Mouse (Mus musculus) thymus, postnatal 4 days (tissue): ENCODE data around the gene Gltpd2.
"Not testable (repeated sequence)": the region's sequence is repeated elsewhere in the genome, so short reads cannot be mapped to it uniquely, and the experiment has no call there.

Experiments used
- DNase-seq: peaks from one replicate; pipeline ENCODE4 v3.0.0; 2021

Gltpd2 gene

DNA sequence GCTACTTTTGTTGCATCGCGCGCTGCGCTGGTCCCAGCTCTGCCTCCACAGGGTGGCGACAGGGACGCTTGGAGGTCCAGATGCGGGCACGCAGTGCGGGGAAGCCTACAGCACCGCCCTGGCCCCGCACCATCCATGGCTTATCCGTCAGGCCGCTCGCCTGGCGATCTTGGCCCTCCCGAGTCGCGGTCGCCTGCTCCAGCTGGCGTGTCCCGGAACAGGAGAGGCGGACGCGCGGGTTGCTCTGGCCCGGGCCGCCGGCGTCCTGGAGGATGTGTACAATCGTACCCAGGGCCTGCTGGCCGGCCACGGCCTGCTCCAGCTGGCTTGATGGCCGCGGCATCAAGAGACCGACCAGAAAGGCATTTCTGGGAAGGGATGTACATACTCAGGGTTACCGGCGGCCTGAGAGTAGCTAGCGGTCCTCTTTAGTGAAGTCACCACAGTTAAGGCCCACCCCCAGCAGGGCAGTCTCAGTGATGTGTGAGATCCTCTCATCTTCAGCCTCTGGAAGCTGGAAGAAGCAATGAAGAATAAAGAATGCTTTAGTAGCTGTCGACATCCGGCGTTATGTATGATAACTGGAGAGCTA, 1.3 kb downstream of the Gltpd2 start:
- no peak for DNase-seq

DNA sequence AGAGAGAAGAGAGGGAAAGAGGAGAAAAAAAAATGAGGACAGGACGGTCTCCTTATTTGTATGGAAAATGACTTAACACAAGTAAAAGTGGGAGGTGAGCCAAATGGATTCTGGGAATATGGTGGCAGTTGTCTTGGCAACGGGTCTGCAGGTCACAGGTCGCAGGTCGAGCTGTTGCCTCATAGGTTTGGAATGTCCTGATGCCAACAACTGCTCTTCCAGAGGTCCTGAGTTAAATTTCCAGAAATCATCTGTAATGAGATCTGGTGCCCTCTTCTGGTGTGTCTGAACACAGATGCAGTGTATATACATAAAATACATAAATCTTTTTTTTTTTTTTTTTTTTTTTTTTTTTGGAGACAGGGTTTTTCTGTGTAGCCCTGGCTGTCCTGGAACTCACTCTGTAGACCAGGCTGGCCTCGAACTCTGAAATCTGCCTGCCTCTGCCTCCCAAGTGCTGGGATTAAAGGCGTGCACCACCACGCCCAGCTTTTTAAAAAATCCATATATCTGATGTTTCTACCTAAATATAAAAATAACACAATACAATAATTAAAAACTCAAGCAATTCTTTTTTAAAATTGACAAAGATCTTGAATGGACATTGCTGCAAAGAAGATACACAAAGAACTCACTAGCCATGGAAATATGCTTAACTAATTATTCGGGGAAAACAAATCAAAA, 4.5 kb downstream of the Gltpd2 start:
- not testable (repeated sequence) for DNase-seq

DNA sequence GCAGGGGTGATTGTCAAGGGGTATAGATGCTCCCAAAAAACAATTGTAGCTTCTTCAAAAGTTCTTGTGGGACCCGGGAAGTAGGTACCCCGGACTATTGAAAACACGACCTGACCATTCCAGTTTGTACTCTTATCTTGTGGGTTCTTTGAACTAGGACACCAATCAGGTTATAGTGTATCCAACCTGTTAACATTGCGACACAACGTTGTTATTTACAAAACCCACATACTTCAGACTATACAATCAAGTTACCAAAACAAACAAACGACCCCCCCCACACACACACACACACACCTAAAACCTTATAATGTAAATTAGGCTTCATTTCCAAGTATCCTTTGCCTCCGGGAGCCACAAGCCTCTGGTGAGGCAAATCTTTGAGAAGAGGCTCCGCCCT, 5.8 kb downstream of the Gltpd2 start:
- no peak for DNase-seq

DNA sequence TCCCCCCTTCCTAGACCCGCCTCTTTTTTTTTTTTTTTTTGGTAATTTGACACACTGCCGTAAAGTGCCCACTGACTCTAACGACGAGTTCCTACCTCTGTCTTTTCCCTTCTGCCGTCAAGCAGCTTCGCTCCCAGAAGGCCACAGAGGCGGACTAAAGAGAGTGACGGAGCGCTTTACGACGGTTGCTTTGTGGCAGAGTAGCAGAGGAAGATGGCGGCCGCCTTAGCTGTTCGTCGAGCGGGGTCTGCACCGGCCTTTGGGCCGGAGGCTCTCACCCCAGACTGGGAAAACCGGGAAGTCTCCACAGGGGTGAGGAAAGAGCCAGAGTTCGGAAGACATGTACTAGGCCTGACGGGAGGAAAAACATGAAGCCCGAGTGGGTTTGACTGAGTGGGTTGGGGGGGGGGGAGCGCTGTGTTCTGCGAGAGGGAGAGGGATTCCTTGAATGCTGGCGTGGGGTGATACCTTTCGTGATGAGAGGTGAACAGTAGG, 6.2 kb downstream of the Gltpd2 start, which contains the start of gene Psmb6:
TSS of gene Psmb6 (plus strand) at position 184 of the 495 bp plus-strand sequence.
- peak; percentile 86 for DNase-seq

DNA sequence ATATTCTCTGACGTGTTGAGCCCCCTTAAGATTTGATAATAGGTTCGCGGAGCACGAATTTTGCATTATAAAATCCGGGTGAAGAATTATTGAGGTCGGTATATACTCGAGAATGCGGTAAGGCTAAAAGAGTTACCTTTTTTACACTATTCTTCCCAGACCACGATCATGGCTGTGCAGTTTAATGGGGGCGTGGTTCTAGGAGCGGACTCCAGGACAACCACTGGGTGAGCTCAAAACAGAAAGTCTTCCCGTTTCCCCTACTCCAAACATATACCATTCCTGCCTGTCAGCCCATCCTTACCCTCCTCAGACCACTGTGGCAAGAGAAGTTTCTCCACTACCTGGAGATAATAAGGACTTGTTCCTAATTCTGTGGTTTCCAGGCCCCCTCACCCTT, 6.7 kb downstream of the Gltpd2 start:
- no peak for DNase-seq

DNA sequence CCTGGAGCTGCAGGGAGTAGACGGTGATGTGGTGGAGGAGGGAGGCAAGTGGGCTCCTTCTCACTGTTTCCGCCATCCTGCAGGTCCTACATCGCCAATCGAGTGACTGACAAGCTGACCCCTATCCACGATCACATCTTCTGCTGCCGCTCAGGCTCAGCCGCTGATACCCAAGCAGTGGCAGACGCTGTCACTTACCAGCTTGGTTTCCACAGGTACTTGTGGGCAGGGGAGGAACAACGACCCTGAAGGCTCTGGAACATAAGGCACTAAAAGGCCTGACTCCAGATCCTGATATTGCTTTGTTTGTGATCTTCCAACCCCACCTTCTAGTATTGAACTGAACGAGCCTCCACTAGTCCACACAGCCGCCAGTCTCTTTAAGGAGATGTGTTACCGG, 7.2 kb downstream of the Gltpd2 start:
- no peak for DNase-seq

DNA sequence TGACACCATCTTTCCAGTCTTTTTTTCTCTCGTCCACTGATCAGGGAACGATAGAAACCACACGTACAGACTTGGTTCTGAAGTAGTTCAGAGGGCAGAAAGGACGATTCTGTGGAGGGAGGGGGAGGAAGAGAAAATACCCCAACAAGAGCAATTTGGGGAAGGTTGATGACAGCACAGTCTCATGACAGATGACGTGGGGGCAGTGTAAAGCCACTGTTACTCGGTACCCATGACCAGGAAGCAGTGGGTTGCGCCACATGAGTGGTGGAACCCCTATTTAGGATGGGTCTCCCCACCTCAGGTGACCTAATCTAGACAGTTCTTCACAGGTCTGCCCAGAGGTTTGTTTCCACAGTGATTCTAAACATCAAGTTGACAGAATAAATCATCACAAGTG, 9.6 kb downstream of the Gltpd2 start:
- DNase-seq = no peak

DNA sequence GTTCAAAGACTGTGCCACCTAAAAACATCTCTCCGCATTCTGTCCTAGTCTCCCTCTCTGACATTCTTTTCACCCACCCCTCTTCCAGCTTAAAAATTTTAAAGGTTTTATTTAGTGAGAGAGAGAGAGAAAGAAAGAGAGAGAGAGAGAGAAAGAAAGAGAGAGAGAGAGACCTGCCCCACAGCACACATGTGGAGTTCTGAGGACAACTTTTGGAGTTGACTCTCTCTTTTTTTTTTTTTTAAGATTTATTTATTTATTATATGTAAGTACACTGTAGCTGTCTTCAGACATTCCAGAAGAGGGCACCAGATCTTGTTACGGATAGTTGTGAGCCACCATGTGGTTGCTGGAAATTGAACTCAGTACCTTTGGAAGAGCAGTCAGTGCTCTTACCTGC, 12.1 kb downstream of the Gltpd2 start:
- DNase-seq = not testable (repeated sequence)

DNA sequence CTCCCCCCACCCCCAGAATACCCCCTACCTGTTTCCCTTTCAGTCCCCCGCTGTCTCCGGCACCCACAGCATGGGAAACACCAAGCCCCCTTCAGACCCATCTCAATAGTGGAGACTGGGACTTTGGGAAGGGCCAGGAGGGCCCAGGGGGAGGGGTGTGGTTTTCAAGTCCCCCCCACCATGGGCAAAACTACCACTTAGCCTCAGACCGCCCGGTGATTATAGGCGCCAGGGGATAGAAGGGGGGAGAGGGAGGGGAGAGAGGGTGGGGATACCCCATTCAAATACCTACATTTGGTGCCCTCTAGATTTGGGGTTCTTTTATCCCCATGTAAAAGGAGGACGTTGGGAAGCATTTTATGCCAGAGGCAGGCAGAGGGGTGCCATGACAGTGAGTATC, 13.8 kb downstream of the Gltpd2 start, which contains the start of gene Gm40193:
TSS of gene Gm40193 (minus strand) at position 101 of the 400 bp plus-strand sequence.
- DNase-seq = no peak

DNA sequence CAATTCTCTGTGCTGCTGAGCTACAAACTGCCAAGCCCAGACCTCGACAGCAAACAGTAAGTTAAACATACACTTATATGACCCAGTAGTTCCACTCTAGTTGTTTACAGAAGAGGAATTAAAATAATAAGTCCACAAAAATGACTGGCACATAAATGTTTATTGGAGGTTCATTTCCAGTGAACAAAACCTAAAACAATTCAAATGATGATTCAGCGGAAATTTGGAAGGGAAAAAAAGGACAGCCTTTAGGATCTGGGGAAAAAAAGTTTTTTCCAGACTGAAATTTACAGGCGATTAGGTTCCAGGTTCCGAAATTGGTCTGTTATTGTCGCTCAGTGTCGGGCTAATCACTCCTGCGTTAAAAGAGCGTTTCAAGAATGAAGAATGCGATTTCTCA, 20.4 kb downstream of the Gltpd2 start:
- DNase-seq = no peak

DNA sequence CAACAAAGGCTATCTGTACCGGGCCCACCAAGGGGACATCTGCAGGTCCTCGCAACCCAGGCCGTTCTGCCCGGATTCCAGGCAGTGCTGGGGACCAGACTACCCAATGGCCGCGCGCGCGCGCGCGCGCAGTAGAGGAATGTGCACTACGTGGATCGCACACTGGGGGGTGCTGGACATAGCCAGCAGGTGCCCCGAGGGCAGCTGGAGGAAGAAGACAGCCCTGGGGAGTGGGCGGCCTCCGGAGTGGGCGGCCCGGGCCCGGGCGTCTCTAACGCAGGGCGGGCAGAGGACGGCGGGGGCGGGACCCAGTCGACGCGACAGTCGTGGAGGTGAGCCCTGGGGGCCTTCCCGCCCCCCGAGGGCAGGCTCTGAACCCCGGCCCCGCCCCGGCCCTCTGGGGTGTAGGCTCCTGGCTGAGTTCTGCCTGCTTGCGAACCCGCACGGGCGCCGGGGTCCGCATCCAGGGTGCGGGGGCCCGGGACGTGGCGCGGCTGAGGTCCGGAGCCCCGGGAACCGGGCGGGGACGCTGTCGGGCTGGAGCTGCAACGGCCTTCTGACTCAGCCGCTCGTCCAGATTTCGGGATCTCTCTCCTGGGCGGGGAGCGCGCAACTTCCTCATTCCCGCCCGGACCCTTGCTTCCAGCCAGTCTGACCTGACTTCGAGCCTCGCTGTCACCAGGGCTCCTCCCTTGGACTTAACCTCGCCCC, 21.0 kb downstream of the Gltpd2 start, which contains the start of gene Pld2:
TSS of gene Pld2 (plus strand) at position 188 of the 711 bp plus-strand sequence.
- DNase-seq = peak; percentile 86

DNA sequence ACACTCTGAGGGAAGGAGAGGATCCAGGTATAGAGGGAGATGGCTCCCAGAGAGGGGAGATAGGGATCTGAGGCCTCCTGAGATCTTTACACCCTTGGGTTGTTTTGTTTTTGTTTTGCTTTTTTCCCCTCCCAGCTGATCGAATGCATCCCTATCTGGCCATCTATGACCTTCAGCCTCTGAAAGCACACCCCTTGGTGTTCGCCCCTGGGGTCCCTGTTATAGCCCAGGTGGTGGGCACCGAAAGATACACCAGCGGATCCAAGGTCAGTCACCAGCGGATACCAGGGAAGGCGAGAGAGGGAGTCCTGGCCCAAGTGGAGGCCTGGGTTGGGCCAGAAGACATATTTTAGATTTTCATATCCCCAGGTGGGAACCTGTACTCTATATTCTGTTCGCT, 21.9 kb downstream of the Gltpd2 start:
- no peak for DNase-seq

DNA sequence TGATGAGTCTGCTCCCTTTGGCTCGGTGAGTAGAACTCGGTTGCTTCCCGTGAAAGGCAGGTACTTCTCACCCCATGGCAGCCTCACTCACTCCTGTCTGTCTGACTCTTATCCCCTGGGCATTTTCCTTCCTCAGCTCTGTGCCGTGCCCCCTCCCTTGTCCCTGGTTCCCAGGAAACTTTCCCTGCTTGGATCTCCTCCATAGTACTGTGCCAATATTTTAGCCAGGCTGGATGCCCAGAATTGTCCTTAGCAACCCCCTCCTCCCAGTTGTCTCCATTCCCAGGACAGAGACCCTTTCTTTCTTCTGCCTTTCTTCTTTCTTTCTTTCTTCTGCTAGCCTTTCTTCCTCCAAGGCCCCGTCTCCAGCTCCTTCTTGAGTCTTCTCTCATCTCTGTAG, 22.4 kb downstream of the Gltpd2 start:
- DNase-seq = no peak

DNA sequence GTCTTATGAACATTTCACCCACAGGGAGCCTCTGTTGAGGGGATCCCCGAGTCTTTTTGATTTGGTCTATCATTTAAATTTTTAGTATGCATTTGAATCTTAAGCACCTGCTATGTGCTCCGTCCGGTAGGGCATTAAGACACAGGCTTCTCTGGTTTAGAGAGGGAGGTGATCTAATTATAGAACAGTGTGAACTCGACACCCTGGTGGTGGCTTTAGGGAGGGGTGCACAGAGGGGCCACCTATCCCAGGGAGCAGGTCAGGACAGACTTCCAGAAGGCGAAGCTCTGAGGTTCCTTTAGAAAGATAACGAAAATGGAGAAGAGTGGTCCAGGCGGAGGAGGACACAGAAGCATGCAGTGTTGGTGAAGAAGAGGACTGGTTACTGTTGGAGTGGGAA, 25.5 kb downstream of the Gltpd2 start:
- DNase-seq = no peak

DNA sequence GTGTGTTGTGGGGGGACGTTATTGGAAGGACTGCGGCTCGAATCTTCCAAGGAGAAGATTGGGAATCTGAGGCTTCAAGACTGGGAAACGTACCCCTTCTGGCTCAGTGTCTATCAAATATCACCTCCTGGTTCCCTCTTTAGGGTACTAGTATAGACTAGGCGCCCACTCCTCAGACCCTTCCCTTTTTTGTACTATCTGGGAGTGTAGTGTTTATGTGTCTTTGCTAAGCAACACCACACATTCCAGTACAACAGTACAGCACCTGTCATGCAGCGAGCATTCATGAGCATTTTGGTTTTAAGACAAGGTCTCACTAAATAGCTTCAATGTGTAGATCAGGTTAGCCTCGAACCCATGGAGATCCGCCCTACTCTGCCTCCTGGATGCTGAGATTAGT, 32.5 kb downstream of the Gltpd2 start:
- DNase-seq = no peak

DNA sequence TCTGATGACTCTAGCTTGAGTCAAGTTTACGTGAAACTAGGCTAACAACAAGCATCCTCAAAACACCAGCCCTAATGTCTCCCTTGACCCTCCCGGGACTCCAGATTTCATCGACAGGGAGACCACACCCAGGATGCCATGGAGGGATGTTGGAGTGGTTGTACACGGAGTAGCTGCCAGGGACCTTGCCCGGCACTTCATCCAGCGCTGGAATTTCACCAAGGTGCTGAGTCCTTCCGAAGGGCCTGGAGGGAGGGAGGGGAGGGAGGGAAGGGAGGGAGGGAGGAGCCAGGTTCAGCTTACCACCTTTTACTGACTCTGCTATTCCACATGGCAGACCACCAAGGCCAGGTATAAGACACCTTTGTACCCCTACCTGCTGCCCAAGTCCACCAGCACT, 34.9 kb downstream of the Gltpd2 start:
- DNase-seq = no peak

DNA sequence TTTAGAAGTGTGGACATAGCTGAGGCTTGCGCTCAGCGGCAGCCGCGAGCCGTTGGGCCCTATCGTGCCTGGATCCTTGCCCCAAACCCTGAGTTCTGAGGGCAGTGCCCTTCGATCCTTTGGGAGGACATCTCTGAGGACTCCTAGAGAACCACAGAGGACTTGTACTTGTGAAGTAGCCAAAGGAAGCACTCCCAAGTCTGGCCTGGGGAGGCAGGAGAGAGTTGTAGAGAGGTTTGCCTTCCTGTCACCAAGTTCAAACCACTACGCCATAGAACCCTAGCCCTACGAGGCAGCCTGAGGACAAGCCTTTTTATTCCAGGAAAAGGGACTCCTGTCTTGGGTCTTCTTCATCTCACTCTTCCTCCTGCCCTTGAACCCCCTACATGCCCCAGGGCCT, 38.5 kb downstream of the Gltpd2 start:
- DNase-seq = peak; percentile 35

DNA sequence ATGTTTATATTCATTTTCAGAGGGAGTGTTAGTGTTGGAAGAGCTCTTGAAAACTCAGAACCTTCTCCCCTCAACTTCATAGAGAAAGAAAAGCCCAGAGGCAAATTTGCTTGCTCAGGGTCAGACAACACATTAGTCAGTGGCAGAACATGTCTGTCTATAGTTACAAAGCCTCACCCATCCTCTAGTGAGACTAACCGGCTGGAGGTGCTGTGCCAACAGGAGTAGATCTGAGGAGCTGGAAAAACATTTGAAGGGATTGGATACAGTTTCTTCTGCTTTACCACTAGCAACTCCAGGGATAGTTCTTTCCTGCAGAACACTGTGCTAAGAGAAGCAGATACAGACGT, 42.9 kb downstream of the Gltpd2 start:
- DNase-seq = no peak

DNA sequence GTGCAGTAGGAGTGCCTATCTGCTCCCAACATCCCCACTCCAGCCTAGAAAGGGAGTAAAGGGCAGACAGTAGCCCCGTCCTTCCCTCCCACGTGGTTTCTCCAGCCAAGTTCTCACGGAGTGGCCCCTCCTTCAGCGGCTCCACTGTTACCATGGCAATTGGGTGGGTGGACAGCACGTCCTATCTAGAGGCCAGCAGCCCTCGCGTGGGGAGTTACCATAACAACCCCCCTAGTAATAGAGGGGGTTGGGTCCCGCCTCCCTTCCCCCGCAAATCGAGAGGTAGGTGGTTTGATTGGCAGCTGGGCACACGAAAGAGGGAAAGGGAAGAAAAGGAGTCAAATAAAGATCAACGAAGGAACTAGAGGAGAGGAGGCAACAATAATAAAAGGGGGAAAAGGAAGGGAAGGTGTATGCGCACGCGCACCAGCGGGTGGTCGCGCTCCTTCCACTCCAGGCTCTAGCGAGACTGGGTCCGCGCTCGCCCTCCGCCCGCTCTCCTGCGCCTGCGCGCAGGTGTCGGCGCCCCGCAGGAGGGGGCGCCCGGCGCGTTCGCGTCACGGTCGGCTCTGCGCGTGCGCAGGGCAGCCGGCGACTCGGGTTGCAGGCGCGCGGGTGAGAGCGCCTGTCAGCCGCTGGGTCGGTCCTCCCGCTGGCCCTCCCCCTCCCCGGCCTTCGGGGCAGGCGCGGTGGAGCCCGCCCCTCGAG, 43.4 kb downstream of the Gltpd2 start, which contains the start of gene Mink1:
TSS of gene Mink1 (plus strand) at position 595 of the 708 bp plus-strand sequence.
- peak; percentile 95 for DNase-seq

DNA sequence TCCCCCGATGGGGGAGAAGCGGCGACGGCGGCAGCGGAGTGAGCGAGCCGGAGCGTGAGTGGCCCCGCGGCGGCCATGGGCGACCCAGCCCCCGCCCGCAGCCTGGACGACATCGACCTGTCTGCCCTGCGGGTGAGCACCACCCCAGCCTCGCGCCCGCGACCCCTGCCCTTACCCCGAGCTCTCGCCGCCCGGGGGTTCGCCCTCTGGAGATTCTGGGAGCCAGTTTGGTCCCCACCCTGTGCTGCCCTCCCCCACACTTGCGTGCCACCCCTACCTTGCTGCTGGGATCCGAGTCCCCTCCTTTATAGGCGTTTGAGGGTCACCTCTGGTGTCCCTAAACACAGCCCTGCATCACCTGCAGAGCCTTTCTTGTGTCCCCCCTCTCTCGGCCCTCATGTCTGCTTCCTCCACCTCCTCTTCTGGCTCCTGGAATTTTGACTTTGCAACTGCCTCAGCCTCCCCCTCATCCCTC, 44.0 kb downstream of the Gltpd2 start:
- no peak for DNase-seq

DNA sequence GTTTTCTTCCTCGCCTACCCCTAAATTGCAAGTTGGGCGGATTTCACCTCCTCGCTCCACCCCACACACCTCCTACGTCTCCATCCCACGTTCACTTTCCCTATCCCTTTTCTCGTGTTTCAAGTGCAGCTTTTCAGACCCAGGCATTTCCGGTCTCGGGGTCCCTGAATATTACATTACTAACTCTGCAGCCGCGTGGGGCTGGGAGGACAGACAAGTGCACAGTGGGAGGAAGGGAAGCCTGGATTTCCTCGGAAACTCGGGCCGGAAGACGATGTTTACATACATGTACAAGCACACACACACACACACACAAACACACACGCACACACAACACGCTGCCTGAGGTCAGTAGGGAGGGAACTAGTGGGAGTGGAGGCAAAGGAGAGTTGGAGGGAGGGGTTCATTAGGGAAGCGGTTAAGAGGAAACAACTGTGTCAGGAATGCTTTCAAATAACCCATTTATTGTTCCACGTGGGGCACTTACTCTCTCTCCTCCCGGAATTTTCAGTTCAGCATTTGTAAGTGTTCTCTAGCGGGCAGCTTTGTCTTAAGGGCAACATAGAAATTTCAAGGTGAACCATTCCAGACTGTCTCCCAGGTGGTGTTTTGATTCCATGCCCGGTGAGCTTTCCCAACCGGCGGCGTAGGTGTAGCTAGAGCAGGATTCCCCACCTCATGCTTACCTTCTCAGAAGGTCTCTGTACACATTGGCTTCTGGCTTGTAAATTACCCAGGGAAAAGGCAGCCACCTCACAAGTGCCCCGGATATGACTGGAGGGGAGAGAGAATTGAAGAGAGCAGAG, 44.7 kb downstream of the Gltpd2 start:
- DNase-seq = peak; percentile 55

DNA sequence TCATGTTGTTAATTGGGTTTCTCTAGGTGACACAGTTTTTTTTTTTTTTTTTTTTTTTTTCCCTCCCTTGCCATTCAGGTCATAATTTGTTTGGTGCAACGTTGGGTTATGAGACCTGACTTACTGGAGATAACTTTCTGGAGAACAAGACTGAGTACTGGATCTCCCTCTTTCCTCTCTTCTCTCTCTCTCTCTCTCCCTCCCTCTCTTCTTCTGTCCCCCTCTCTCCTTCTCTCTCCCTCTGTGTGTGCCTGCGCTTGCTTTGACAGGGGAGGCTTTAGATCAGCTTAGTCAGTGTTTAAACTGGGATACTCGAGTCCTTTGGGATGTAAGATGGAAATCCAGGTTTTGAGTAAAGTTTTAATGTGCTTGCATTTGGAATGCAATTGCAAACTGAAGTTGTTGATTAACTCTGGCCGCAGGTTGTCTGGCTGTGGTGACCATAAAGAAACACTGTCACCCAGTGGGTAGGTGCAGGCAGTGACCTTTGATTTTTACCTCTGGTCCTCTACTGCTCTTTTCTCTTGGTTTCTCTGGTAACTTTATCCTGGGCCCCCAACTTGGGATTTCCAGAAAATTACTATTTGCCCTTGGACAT, 45.4 kb downstream of the Gltpd2 start:
- no peak for DNase-seq
